Mouse (Mus musculus) kidney, adult 2 months (tissue): ENCODE results near the gene Ttbk1. TPM values are rescaled to one million over a fixed set of nuclear protein-coding genes. Genes with fewer than 3 reads are reported as not detected.

ENCODE experiments used
- DNase-seq: peaks from one replicate; pipeline ENCODE4 v3.0.0; 2021
- H3K27ac ChIP-seq: fragments of 200-500 bp; 2 replicates; pipeline ENCODE4 v1.5.1; 2012; ENCODE audit warnings: low read depth, low read length, control low read depth, inconsistent platforms; ENCODE audit not compliant: insufficient read depth
- H3K27me3 ChIP-seq: fragments of 200-500 bp; replicated peaks from 2 replicates; pipeline ENCODE4 v1.6.1; 2012; ENCODE audit warnings: mild to moderate bottlenecking, moderate library complexity, low read length, inconsistent platforms; ENCODE audit not compliant: control insufficient read depth, insufficient read depth
- H3K36me3 ChIP-seq: fragments of 200-500 bp; 2 replicates; pipeline ENCODE4 v1.6.1; 2012; ENCODE audit warnings: mild to moderate bottlenecking, moderate library complexity, low read length, inconsistent platforms; ENCODE audit not compliant: control insufficient read depth, insufficient read depth
- H3K4me1 ChIP-seq: fragments of 200-500 bp; 2 replicates; pipeline ENCODE4 v1.6.1; 2011; ENCODE audit warnings: low read length; ENCODE audit not compliant: control insufficient read depth, insufficient read depth
- H3K4me3 ChIP-seq: fragments of 200-500 bp; 2 replicates; pipeline ENCODE4 v1.5.1; 2011; ENCODE audit warnings: mild to moderate bottlenecking, low read depth, low read length, control low read depth; ENCODE audit not compliant: insufficient read depth
- CTCF ChIP-seq: fragments of 200-500 bp; conservative IDR thresholded peaks from 2 replicates; pipeline ENCODE4 v1.5.1; 2011; ENCODE audit warnings: low read depth, mild to moderate bottlenecking, control low read depth, low read length, moderate library complexity, mixed read lengths; ENCODE audit not compliant: insufficient read depth, insufficient read length
- POLR2A ChIP-seq: fragments of 200-500 bp; IDR thresholded peaks from one replicate; pipeline ENCODE4 v1.6.1; 2011; ENCODE audit warnings: low read depth, low read length, control low read depth
- WGBS: fragments of 180-500 bp; shearing (Covaris S2); methylation state at CpG from one replicate; pipeline ENCODE4 v1.1.7; 2018; 5-methylcytosine and 5-hydroxymethylcytosine counted together
- polyA plus RNA-seq: library from polyadenylated mRNA; depleted of rRNA; stranded (reverse); fragments of >200 nt; gene quantifications from 2 replicates; pipeline ENCODE4 v1.2.3, GENCODE M21; 2012; rRNA removed

The Ttbk1 gene
- 1.4 and 1.6 TPM in 2 replicates for polyA plus RNA-seq

- WGBS: 1% methylated on average over 41 of the region's 49 CpGs
- Histone ChIP-seq H3K4me1 (no peaks in the 10 kb centered on the region), H3K36me3 (no peaks in the 10 kb centered on the region), H3K4me3 (no peak within 1 kb of the TSS), H3K27me3 (peaks cover 2% of the 10 kb centered on the region; the same call in 1 of the 2 replicates), H3K27ac (no peak within 1 kb of the TSS)
- no peak for DNase-seq
- TF ChIP-seq CTCF (no peak), POLR2A (no peak)
These were observed at the start of gene Ttbk1 for GRCm38 (mm10) chr17:46487431-46487830. Gene Ttbk1, minus strand, starts transcription at chr17:46487675.

GRCm38 (mm10) chr17:46525579-46526307 lies 38.3 kb upstream of the Ttbk1 start:
- peak; percentile 91 for TF ChIP-seq CTCF
- TF ChIP-seq POLR2A: no peak
- Histone ChIP-seq H3K36me3 (no peaks in the 10 kb centered on the region), H3K27me3 (no peaks in the 10 kb centered on the region), H3K4me1 (no peaks in the 10 kb centered on the region), H3K27ac (no peak overlapping the region), H3K4me3 (no peak overlapping the region)
- DNase-seq: peak; percentile 77
- 41% methylated on average over 12 of the region's 12 CpGs for WGBS

- H3K4me1 ChIP-seq: no peaks in the 10 kb centered on the region
- H3K36me3 ChIP-seq: no peaks in the 10 kb centered on the region
- no peak overlapping the region for H3K27ac ChIP-seq
- H3K4me3 ChIP-seq: no peak overlapping the region
- no peak for DNase-seq
- H3K27me3 ChIP-seq: no peaks in the 10 kb centered on the region
- no peak for TF ChIP-seq CTCF
- TF ChIP-seq POLR2A: no peak
- 85% methylated on average over 10 of the region's 10 CpGs for WGBS
These were observed 37.6 kb upstream of the Ttbk1 start for GRCm38 (mm10) chr17:46525065-46525464.

GRCm38 (mm10) chr17:46521963-46522668 lies 34.6 kb upstream of the Ttbk1 start:
- Histone ChIP-seq H3K4me1 (no peaks in the 10 kb centered on the region), H3K4me3 (no peak overlapping the region), H3K27me3 (no peaks in the 10 kb centered on the region), H3K27ac (no peak overlapping the region), H3K36me3 (no peaks in the 10 kb centered on the region)
- 56% methylated on average over 24 of the region's 24 CpGs for WGBS
- no peak for DNase-seq
- TF ChIP-seq CTCF (0 out of 2 replicates have a peak, but pooled peaks have one; percentile 16), POLR2A (no peak)

- WGBS: 81% methylated on average over 9 of the region's 9 CpGs
- no peaks in the 10 kb centered on the region for H3K4me1 ChIP-seq
- no peak overlapping the region for H3K27ac ChIP-seq
- TF ChIP-seq POLR2A (no peak), CTCF (no peak)
- H3K27me3 ChIP-seq: no peaks in the 10 kb centered on the region
- H3K4me3 ChIP-seq: no peak overlapping the region
- DNase-seq: no peak
- H3K36me3 ChIP-seq: no peaks in the 10 kb centered on the region
These were observed 33.7 kb upstream of the Ttbk1 start for GRCm38 (mm10) chr17:46521174-46521573.

GRCm38 (mm10) chr17:46520385-46520979 lies 33.0 kb upstream of the Ttbk1 start:
- DNase-seq: no peak
- no peaks in the 10 kb centered on the region for H3K27me3 ChIP-seq
- no peaks in the 10 kb centered on the region for H3K36me3 ChIP-seq
- TF ChIP-seq CTCF (no peak), POLR2A (no peak)
- 53% methylated on average over 25 of the region's 25 CpGs for WGBS
- no peak overlapping the region for H3K4me3 ChIP-seq
- H3K27ac ChIP-seq: no peak overlapping the region
- H3K4me1 ChIP-seq: no peaks in the 10 kb centered on the region

GRCm38 (mm10) chr17:46519971-46520370 lies 32.5 kb upstream of the Ttbk1 start:
- TF ChIP-seq CTCF: no peak
- TF ChIP-seq POLR2A: no peak
- no peak overlapping the region for H3K27ac ChIP-seq
- no peaks in the 10 kb centered on the region for H3K36me3 ChIP-seq
- DNase-seq: no peak
- no peaks in the 10 kb centered on the region for H3K27me3 ChIP-seq
- WGBS: 75% methylated on average over 10 of the region's 10 CpGs
- H3K4me3 ChIP-seq: no peak overlapping the region
- H3K4me1 ChIP-seq: no peaks in the 10 kb centered on the region
